Mouse (Mus musculus) liver, postnatal 0 days (tissue): ENCODE measurements at regions not wholly inside any gene's neighbourhood (a gene's known extent, or its start where the extent isn't known, plus 50 kb on each side); places are given as distances from the start of the nearest gene placed in this dataset.
"Not testable (repeated sequence)": the region's sequence is repeated elsewhere in the genome, so short reads cannot be mapped to it uniquely, and the experiment has no call there.

Experiments used
- ATAC-seq: fragments of 200-750 bp; cut with Nextera tagmentation; 2 replicates; pipeline ENCODE4 v1.8.0; 2017; ENCODE audit warnings: mild to moderate bottlenecking, moderate library complexity
- DNase-seq: peaks from one replicate; pipeline ENCODE4 v3.0.0-alpha.2; 2016
- H3K27ac ChIP-seq: fragments of 300-500 bp; sonication (generic); 2 replicates; pipeline ENCODE4 v1.5.1; 2014; ENCODE audit warnings: antibody characterized with exemption, moderate library complexity, mild to moderate bottlenecking, low read depth
- H3K27me3 ChIP-seq: fragments of 300-500 bp; sonication (generic); 2 replicates; pipeline ENCODE4 v1.6.1; 2014; ENCODE audit warnings: low read length, control low read depth, mixed read lengths; ENCODE audit not compliant: insufficient read depth
- H3K36me3 ChIP-seq: fragments of 300-500 bp; sonication (generic); replicated peaks from 2 replicates; pipeline ENCODE4 v1.6.1; 2014; ENCODE audit warnings: mild to moderate bottlenecking, control low read depth, low read length, moderate library complexity, mixed read lengths; ENCODE audit not compliant: insufficient read depth
- H3K4me1 ChIP-seq: fragments of 300-500 bp; sonication (generic); 2 replicates; pipeline ENCODE4 v1.6.1; 2014; ENCODE audit warnings: antibody characterized with exemption, mild to moderate bottlenecking, control low read depth; ENCODE audit not compliant: insufficient read depth
- H3K4me2 ChIP-seq: fragments of 300-500 bp; sonication (generic); 2 replicates; pipeline ENCODE4 v1.6.1; 2014; ENCODE audit warnings: low read depth, mild to moderate bottlenecking, low read length, moderate library complexity, mixed read lengths
- H3K4me3 ChIP-seq: fragments of 300-500 bp; sonication (generic); 2 replicates; pipeline ENCODE4 v1.5.1; 2014; ENCODE audit warnings: low read depth, low read length
- H3K9ac ChIP-seq: fragments of 300-500 bp; sonication (generic); replicated peaks from 2 replicates; pipeline ENCODE4 v1.6.1; 2014; ENCODE audit warnings: mild to moderate bottlenecking, moderate library complexity
- H3K9me3 ChIP-seq: fragments of 300-500 bp; sonication (generic); 2 replicates; pipeline ENCODE4 v1.6.1; 2016; ENCODE audit warnings: mild to moderate bottlenecking, control low read depth, low read length, mixed read lengths
- CTCF ChIP-seq: sonication (generic); IDR thresholded peaks from 2 replicates; pipeline ENCODE4 v1.5.1; 2016; ENCODE audit warnings: antibody characterized with exemption, low read depth
- EP300 ChIP-seq: IDR thresholded peaks from 2 replicates; pipeline ENCODE4 v1.6.1; 2016; ENCODE audit warnings: antibody characterized with exemption, low read depth, mild to moderate bottlenecking
- WGBS: fragments of 180-500 bp; shearing (Covaris S2); extraction: QIAGEN DNeasy Blood & Tissue Kit; methylation state at CpG from one replicate; pipeline ENCODE4 v1.1.7; 2014; ENCODE audit not compliant: insufficient replicate concordance; 5-methylcytosine and 5-hydroxymethylcytosine counted together

DNA sequence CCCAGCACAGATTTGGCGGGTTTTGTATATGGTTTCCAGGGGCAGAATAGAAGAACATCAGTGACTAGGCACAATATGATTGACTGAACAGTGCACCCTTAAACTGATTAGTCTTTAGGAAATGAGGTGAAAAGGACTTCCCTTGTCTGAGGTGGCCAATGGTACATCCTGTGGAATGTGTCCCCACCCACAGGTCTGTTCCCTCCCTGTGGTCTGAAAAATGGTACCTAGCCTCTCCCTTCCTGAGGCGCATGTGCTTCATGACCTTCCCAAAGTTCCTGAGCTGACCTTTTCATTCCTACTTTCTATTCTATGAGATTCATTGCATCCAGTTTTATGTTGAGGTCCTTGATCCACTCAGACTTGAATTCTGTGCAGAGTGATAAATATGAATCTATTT is 76.0 kb downstream of the Zfp97 start:
- DNase-seq, H3K36me3 ChIP-seq, H3K4me1 ChIP-seq, H3K4me3 ChIP-seq, H3K27me3 ChIP-seq, H3K27ac ChIP-seq, ATAC-seq, H3K9me3 ChIP-seq, H3K9ac ChIP-seq, H3K4me2 ChIP-seq: not testable (repeated sequence)
- WGBS, result 80% methylated on average over 1 of the region's 2 CpGs

DNA sequence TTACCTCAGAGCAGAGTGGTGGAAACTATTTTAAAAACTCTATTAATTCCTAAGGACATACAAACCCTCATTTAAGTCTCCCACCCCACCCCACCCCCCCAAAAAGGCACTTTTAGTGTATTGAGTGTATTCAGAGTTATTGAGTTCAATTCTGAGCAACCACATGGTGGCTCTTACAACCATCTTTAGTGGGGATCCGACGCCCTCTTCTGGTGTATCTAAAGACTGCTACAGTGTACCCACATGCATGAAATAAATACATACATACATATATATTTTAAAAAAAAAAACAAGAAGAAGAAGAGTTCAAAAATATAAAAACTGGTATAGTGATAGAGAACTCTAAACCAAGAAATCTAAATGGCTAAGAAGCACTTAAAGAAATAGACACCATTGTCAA is 107.9 kb downstream of the Zfp97 start:
- ATAC-seq, result no peak
- no peak for DNase-seq
- TF ChIP-seq EP300 (no peak), CTCF (no peak)

DNA sequence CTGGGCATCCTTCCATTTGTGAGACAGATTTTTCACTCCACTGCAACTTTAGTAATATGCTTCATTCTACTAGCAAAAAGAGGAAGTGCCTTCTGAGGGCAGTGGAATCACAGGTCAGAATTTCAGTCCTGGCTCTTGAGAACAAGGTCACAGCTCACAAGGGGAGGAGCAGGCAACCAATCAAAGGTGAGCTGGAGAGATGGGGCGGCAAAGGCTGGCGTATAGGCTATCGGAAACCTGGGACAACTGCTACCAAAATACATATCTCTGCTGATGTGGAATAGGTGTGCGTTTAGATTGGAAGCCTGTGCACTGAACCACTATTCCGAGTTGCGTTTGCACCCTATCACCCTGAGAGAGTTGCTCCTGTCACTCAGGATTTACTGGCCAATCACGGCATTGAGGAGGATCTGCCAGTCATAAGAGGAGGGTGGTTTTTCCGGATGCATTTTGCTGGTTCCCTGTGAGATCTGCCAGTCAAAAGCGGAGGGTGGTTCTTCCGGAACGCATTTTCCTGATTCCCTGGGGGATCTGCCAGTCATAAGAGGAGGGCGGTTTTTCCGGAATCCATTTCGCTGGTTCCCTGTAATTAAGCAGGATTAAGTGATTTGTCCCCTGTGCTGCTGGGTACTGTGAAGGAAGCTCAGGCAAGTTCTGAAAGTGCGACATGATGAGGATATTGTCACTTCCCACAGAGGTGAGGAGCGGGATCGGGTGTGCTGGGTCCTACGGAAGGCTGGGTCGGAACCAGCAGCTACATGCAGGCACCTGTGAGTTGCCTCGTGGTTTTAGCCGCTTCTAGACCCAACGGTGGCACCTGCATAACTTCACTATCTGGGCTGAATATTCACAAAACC is 113.3 kb downstream of the Zfp97 start:
- peak; percentile 99 for ATAC-seq
- Histone ChIP-seq H3K4me2 (peak overlapping the region; percentile 70), H3K4me3 (peak overlapping the region; percentile 60), H3K27ac (peak overlapping the region; percentile 87), H3K9ac (peak overlapping the region; percentile 64)
- DNase-seq, result peak; percentile 86
- not testable (repeated sequence) for H3K36me3 ChIP-seq, H3K4me1 ChIP-seq, H3K9me3 ChIP-seq, H3K27me3 ChIP-seq
- under 1% methylated on average over 18 of the region's 22 CpGs for WGBS
- TF ChIP-seq EP300, result peak; percentile 39; the same call in 1 of the 2 replicates

More for the DNA sequence above, 107.9 kb downstream of the Zfp97 start:
- Histone ChIP-seq H3K27me3 (no peaks in the 10 kb centered on the region), H3K36me3 (no peaks in the 10 kb centered on the region), H3K4me3 (no peak overlapping the region), H3K9ac (no peak overlapping the region), H3K4me1 (no peaks in the 10 kb centered on the region), H3K9me3 (no peaks in the 10 kb centered on the region), H3K27ac (no peak overlapping the region), H3K4me2 (no peak overlapping the region)
- 38% methylated on average over 2 of the region's 2 CpGs for WGBS

DNA sequence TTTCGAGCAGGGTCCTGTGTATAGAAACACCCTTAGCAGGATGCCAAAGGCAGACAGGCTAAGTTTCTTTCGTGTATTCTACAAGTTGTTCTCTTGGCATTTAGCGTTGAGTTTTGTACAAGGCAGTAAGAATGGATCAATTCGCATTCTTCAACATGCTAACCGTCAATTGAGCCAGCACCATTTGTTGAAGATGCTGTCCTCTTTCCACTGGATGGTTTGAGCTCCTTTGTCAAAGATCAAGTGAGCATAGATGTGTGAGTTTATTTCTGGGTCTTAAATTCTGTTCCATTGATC is 113.9 kb downstream of the Zfp97 start:
- not testable (repeated sequence) for H3K9me3 ChIP-seq, H3K27me3 ChIP-seq, H3K36me3 ChIP-seq, H3K4me1 ChIP-seq, DNase-seq, ATAC-seq
- Histone ChIP-seq H3K4me2 (peak overlapping the region; percentile 58), H3K4me3 (peak overlapping the region; percentile 60), H3K27ac (peak overlapping the region; percentile 81), H3K9ac (peak overlapping the region; percentile 64)
- 0% methylated on average over 5 of the region's 5 CpGs for WGBS
